Mouse (Mus musculus) lung, postnatal 0 days (tissue): ENCODE results near the gene Dock4.

Experiments
- CTCF ChIP-seq: IDR thresholded peaks from 2 replicates; pipeline ENCODE4 v1.5.1; 2016; ENCODE audit warnings: antibody characterized with exemption, mild to moderate bottlenecking
- EP300 ChIP-seq: IDR thresholded peaks from 2 replicates; pipeline ENCODE4 v1.6.1; 2016; ENCODE audit warnings: antibody characterized with exemption, mild to moderate bottlenecking, control low read depth

DNA sequence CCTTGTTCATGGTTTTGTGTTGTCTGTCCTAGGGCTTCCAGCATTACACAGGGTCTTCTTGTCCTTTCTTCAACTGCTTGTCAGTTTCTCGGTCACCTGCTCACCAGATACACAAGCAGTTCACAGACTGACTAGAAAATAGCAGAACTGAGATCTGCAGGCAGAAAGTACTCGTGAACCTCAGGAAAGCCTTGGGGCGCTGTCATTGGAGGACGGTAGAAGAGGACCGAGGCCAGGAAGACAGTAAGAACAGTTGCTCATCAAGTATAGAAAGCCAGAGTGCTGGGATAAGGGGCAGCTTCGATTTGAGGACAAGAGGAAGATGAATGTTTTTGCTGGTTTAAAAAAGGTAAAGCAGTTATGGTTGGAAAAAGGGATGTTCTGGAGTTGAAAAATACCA, 92.6 kb downstream of the Dock4 start:
- TF ChIP-seq CTCF (no peak), EP300 (no peak)
